Mouse (Mus musculus): ENCODE results near the gene Slc18a3.
A peak's percentile ranks its signal among the peaks of the same experiment; 100 is the strongest.

Slc18a3 gene

DNA sequence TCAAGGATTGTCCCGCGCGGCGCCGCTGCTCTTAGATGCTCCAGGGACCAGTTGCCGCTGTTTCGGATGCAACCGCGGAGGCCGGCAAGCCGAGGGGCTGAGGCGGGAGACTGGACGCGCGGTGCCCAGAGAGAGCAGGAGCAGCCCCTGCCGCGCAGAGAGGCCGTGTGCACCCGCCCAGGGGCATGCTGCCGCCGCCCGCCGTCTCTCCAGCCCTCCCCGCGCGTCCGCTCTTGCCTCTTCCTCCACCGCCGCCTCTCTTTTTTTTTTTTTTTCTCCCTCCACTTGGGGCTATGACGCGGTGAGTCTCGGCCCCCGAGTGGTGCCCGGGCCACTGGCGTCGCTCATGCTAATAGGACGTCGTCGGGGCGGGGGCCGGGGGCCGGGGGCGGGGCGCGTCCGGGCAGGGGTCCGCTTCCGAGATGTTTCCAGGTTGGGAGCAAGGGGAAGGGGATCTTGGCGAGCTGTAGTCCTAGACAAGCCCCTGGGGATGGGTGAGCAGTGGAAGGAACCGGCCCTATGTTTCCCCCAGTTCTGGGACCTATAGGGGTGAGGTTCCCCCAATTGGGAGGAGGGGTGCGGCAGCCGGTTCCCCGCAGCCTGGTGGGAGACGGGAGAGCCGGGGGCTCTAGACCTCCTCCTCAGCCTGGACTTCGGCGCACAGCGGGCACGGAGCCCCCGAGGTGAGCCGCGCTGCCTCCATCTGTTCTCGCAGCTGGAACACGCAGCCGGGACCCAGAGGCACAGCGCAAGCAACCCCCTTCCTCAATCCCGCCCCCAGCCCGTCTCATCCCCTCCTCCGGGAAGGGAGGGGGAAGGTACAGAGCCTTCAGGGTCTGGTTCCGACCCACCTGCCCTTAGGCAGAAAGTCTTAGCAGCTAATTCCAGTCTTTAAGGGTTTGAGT is at the start of gene Slc18a3:
TSS of gene Slc18a3 (minus strand) at position 250 of the 905 bp plus-strand sequence.
- DNase-seq (ENCODE audit: low read depth): no peak

DNA sequence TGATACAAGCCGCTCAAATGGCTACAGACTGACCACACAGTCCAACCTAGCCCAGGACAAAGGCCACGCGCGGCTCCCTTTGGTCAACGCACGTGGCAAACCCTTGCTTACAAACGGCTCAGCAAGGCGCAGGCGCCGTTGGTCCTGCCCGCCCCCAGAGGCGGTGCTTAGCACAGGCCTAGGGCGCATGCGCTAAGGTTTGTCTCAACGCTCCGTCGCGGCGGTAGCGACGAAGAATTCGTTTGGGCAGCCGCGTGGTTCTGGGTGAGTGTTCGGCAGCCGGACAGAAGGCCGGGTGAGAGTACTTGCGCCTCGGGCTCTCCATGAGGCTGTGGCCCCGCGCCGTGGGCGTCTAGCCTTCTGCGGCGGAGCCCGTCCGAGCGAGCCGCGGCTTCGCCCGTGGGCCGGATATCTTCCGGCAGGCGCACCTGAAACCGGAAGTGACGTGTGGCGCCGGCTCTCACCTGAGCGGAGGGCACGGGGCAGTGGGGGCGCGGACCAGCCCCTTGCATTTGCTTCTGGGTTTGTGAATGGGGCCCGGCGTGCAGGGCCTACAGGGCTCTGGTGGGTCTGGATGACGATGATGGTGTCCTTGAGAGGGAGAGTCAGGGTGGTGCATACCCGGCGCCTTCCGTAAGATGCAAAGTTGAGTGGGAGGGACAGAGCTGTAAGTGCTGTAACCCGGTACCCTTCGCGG is 48.8 kb upstream of the Slc18a3 start, which contains the start of gene Ercc6:
TSS of gene Ercc6 (plus strand) at position 186 of the 697 bp plus-strand sequence.
- DNase-seq (ENCODE audit: low read depth): peak; percentile 96

DNA sequence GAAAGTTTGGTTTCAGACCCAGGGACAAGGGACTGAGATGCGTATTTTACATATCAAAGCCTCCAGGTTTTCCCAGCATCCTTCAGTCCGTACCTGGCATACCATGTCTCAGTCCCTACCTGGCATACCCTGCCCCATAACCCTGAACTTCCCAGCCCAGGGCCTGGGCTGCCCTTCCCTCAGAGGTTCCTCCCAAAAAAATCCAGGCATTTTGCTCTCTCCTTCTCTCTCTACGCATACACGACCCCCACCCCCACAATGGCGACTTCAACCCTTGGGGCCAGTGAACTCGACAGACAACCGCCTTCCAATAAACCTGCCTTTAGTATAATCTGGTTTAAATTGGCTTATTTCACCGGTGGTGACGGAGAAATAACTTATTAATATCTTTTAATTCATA is 48.3 kb upstream of the Slc18a3 start:
- no peak for DNase-seq (ENCODE audit: low read depth)

DNA sequence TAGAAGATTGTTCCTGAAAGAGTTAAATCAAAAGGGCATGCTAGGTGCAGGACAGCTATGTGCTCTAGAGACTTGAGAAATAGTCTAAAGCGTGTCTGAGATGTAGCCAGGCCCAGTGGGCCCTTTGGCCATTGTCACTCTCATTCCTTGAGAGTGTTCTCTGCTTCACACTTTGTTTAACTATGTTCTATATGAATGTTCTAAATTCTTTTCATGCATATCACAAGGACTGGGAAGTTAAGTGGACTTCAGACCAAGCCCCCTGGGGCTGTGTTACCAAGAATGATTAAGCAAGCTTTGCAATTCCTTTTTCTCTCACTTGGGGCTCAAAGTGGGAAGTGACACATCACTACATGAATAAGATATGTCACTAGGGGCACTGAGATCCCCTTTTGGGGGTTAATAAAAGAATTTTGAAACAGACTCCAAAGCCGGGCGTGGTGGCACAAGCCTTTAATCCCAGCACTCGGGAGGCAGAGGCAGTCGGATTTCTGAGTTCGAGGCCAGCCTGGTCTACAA is 44.9 kb upstream of the Slc18a3 start:
- no peak for DNase-seq (ENCODE audit: low read depth)

DNA sequence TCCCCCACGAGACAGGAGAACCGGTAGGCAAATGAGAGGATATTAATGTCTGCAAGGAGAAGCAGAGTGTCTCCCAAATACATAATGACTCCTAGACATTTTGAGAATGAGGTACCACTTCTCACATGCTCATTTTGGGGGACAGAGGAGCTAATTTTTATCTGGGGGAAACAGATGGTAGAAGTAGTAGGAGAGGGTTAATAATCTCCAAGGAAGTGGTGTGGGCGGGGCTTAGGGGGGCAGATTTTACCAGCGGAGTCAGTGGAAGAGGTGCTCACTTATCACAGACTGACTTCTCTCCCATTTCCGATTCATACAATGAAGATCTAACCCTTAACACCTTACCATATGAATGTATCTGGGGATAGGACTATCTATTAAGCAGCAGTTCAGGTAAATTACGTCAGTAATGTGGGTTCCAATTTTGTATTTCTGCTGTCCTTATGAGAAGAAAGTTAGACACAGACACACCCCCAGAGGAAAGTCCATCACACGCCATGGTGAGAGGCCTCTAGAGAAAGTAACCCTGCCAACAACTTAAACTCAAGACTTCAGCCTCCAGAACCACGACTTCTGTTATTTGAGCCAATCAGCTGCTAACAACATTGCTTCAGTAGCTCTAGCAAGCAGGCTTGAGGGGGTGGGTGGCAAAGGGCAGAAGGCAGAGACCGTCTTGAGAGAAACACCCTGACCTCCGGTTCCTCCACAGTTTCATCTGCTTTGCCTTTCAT is 43.6 kb upstream of the Slc18a3 start:
- no peak for DNase-seq (ENCODE audit: low read depth)

DNA sequence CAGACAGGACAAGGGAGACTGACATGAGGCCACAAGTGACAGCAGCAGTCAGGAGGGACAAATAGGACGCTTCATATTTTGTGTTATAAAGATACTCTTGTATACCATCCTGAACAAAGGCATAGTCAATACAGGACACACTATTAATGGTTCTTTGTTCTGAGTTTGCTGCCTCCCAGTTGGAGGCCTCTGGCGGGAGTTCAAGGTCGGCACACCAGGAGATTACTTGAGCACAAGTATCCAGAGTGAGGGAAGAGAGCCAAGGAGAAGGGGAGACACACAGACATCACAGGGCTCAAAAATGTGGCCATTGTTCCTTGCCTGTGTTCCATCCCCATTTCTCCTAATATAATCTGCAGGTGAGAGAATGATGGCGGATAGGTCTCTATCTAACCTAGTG is 42.6 kb upstream of the Slc18a3 start:
- DNase-seq (ENCODE audit: low read depth): no peak

DNA sequence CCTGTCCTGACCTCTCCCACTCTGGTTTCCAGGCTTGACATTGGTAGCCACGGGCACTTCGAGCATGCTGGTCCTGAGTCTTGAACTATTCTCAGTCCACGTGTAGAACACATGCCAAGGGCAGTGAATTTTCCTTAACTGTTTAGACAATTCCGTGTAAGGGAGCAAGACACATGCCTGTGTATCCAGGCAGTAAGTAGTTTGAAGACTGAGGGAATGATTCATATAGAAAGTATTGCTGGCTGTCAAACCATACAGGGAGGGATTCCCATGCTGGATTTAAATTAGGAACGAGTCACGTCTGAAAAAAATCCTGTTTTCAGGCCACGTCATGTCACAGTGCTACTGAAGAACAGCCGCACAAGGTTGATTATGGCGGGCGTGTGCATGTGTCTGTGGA is 41.7 kb upstream of the Slc18a3 start:
- peak; percentile 52 for DNase-seq (ENCODE audit: low read depth)

DNA sequence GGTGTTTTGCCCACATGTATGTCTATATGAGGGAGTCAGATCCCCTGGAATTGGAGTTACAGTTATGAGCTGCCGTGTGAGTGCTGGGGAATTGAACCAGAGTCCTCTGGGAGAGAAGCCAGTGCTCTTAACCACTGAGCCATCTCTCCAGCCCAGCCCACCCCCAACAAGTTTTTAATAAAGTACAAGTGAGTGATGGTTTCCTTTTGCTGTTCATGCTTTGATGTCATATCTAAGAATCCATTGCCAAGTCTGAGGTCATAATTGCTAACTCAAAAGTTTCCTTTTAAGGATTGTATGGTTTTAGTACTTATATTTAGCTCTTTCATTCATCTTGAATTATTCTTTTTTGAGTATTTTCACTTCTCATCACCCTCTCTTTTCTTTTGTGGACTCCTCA is 39.2 kb upstream of the Slc18a3 start:
- DNase-seq (ENCODE audit: low read depth): no peak

DNA sequence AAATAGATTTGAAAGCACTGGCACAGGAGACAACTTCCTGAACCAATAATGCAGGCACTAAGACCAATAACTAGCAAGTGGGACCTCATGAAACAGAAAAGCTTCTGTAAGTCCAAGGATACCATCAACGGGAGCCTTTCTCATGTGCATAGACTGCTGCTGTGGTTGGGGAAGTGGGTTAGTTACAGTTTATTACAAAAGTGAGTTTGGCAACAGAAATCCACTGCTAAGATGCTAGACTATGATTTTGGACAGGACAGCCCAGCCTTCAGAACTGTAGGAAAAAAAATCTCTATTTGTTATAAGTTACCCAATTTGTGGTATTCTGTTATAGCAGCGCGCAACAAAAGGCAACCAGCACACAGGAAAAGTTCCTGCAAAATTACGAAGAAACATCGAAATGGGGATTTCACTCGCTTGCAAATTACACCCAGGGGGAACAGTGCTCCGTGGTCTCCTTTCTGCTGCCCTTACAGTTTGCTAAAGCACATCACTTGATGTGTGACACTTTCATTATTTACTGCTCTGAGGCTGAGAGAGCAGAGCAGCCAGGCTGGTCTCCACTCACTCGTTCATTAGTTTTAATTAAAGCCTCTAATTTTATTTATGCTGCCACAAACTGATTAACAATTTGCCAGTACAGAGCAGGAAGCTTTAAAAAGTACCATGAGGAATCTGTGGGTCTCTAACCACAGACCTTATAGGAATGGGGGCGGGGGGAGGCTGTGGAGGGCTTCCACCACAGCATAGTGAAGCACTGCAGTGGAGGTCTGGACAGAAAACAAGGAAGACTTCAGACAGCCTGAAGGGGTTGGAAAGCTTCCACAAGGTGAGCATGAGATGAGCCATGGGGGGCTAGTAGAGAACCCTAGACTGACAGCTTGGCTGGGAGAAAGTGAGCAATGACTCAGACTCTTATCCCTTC is 38.4 kb upstream of the Slc18a3 start:
- no peak for DNase-seq (ENCODE audit: low read depth)

DNA sequence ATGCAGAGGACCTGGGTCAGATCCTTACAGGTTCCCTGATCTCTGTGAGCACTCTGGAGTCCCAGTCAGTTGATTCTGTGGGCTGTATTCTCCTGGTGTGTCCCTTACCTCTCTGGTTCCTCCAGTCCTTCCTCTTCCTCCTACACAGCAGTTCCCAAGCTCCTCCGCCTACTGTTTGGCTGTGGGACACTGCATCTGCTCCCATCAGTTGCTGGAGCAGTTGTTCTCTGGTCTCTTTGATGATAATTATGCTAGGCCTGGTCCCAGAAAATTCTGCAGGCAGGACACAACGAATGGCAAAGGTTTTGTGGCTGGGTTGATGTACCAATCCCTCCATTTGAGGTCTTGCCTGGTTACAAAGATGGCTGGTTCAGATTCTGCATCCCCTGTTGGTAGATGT is 36.7 kb upstream of the Slc18a3 start:
- no peak for DNase-seq (ENCODE audit: low read depth)

DNA sequence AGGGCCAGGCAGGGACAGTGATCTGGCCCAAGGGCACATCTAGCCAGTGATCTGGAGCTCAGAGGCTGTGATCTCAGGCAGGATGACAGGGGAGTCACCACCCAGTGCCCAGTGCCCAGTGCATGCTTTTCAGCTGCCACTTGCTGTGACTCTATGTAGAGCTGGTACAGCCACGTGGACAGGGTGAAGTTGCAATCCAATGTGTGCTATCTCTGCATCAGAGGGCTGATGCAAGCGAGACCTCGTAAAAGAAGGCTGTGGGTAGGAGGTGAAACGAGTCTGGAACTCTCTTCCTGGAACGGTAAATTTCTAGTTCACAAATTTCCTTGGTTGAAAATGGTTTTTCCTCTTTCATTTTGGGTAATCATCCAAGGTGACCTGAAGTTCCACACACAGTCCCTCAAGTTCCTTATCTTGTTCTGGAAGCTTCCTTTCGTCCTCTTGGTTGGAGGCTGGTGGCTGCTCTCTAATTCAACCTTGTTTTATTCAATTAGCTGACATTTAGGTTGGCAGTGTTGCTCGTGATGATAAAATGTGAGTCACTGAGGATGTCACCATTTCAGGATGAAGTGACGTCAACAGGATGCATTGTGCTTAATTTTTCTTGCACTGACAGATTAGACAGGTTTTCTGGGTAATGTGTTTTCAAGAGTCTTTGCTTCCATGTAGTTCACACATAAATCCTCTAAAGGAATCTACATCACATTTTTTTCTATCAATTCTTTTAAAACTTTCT is 31.6 kb upstream of the Slc18a3 start:
- no peak for DNase-seq (ENCODE audit: low read depth)

DNA sequence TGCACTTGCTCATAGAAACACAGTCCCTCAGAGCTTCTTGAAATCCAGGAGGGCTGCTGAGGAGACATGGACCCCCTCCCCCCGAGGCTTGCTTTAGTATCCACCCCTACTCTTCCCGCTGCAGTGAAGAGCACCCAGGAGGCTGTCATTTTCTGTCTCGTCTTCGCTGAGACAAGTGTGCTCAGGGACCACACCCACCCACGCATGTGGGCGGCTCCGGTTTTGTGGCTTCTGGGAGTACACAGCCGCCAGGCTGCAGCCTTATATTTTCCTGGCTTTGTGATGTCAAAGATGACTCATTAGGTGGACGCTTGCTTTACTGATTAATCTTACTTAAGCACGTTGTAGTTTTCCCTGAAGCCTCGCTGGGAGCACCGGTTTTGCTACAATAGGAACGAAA is 27.9 kb upstream of the Slc18a3 start:
- DNase-seq (ENCODE audit: low read depth): peak; percentile 67

DNA sequence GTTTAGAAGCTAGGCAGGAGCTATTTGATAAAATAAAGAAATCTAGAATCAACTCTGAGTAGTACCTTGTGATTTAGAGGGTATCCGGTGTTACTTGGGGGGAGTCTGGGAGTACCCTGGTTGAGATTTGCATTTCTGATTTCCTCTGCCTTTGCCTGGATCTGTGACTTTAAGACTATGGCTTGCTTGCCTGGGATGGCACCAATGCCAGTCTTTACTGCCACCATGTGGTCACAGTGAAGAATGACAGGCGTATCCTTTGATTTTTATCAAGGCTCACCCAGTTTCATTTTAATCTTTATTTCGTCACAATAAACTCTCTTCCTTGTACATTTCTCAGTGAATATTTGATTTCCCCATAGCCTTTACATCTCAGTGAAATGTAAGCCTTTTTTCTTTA is 17.4 kb upstream of the Slc18a3 start:
- peak; percentile 73 for DNase-seq (ENCODE audit: low read depth)

DNA sequence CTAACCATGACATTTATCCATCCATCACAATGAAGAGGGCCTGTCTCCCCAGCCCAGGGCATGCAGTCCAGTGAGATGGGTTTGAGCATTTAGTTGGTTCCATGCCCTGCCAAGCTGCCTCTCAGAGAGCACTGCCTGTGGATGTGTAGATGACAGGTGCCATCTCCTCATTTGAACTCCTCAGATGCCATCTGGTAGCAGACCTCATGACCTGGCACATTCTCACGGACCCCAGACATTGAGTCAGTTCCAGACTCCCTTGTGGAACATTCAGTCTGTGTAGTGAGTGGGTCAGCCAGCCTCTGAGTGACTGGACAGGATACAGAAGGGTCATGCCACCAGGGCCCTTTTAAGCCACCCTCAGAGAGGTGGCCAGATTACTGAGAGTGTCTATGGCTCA is 12.9 kb upstream of the Slc18a3 start:
- no peak for DNase-seq (ENCODE audit: low read depth)

DNA sequence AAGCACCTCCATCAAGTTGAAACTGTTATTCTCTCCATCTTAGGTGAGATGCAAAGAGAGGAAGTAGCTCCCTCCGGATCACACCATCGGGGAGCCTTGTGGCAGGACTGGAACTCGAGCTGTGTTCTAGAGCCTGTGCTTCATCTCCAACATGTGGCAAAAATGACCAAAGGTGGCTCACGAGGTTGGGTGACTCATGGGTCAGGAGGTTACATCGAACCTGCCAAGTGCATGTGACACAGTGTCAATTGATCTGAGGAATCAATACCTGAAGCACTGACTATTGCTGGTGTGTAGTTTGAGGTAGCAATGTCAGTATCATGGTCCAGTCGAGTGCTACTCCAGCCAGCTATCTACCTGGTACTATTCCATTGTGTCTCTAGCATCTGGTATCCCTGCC is 11.9 kb upstream of the Slc18a3 start:
- no peak for DNase-seq (ENCODE audit: low read depth)

DNA sequence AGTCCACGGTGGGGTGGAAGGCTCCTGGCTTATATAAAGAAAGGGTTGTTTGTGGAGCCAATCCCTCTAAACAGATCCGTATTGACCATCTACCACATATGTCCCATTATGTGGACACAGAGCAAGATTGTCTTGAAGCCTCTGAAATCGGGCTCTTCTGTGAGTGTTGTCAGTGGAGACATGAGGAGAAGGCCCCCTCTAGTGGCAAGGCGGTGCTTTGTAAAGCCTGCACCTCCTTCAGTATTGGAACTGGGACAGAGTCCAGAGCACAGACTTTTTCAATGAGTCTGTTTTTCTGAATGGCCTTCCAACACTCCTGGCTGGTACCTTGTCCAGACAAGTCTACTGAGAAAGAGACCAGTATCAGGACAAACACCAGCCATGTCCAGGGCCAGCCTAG is 8.3 kb upstream of the Slc18a3 start:
- peak; percentile 82 for DNase-seq (ENCODE audit: low read depth)

DNA sequence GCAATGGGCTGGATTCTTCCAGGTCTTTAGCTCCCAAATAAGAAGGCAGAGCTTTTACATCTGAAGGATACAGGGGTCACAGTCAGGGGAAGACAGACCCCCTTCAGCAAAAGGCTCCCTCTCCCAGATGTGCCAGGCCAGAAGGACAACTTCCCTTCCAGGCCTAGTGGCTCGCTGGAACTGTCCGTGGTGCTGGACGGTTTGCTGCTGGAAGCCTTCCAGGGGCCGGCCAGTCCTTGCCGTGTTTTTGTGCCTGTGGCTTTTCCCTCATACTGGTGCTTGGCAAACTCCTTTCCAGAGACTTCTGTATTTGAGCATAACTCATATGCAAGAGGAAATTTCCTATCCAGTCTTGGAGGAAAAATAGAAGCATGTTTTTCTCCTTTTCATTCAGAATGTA is 3.0 kb upstream of the Slc18a3 start:
- DNase-seq (ENCODE audit: low read depth): peak; percentile 71

DNA sequence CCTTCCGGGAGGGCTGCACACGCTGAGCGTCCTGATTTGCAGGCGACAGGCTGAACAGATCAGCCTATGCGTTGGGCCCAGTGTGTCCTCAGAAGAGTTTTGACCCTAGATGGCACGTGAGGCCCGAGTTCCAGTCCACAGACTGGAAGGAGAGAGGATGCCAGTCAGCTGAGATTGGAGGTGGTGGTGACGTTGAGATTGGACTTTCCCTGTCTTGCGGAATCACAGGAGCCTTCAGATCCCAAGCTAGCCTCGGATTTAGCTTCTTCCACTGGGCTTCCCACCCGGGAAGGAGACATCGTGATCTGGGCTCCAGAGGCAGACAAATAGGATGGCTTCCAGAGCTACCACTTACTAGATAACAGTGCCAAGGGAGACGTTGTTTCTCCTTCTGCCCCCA is 1.2 kb upstream of the Slc18a3 start, which contains the start of gene Chat:
TSS of gene Chat (minus strand) at position 101 of the 400 bp plus-strand sequence.
- no peak for DNase-seq (ENCODE audit: low read depth)

DNA sequence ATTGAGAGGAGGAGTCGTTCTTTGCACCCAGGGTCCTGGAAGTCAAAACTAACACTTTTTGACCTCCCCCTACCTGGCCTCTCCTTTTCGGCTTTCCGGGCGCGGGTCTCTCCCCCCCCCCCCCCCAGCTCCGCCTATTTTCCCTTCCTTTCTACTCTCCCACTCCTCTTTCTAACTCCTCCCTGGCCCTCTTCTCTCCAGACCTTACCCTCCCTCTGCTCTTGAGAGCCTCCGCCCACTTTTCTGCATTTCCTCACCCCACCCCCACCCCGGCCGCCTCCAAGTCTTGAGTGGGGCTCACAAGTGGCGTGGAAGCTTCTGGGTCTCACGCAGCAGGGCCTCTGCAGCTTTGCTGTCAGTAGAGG is 838 bp upstream of the Slc18a3 start:
- DNase-seq (ENCODE audit: low read depth): no peak

DNA sequence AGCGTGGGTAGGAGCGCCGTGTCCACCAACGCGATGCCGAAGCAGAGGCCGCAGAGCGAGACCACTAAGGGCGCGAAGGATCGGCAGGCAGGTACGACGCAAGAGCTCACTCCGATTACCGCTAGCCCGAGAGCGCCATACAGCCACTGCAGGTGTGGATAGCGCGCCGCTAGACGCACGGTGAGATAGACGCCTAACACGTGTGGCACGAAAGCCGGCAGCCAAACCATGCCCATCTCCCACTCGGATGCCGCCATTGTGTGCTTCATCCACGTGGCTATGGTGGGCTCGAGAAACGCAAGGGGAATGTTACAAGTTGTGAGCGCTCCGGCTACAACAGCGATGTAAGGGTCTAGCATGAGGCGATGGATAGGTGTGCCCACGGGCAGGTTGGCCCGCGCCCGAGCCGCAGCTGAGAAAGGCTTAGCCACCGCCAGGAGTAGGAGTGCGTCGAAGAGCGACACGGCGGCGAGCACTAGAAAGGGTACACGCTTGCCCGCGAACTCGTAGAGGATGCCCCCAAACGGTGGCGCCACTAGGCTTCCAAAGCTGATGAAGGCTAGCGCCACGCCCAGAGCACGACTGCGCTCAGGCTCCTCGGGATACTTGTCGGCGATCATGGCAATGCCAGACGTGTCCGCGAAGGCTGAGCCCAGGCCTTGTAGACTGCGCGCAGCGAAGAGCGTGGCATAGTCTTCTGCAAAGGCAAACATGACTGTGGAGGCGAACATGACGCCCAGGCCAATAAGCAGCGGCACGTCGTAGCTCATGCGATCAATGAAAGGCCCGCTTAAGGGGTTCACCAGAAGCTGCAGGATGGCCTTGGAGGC is 1.2 kb downstream of the Slc18a3 start:
- no peak for DNase-seq (ENCODE audit: low read depth)

All from NIH3T3 (cell line).